Mouse (Mus musculus) small intestine, adult 2 months (tissue): Measurements from ENCODE around the gene Emp1. TPM values are rescaled to one million over a fixed set of nuclear protein-coding genes. Genes with fewer than 3 reads are reported as not detected.
A peak's percentile ranks its signal among the peaks of the same experiment; 100 is the strongest.

Experiments
- H3K27ac ChIP-seq: fragments of 200-500 bp; 2 replicates; pipeline ENCODE4 v1.5.1; 2012; ENCODE audit warnings: low read depth, low read length, control low read depth, inconsistent platforms; ENCODE audit not compliant: insufficient read depth
- H3K27me3 ChIP-seq: fragments of 200-500 bp; 2 replicates; pipeline ENCODE4 v1.6.1; 2012; ENCODE audit warnings: mild to moderate bottlenecking, moderate library complexity, low read length, inconsistent platforms; ENCODE audit not compliant: control insufficient read depth, insufficient read depth
- H3K36me3 ChIP-seq: fragments of 200-500 bp; 2 replicates; pipeline ENCODE4 v1.6.1; 2012; ENCODE audit warnings: mild to moderate bottlenecking, low read length, control low read depth, inconsistent platforms; ENCODE audit not compliant: control insufficient read depth, insufficient read depth
- H3K4me1 ChIP-seq: fragments of 200-500 bp; 2 replicates; pipeline ENCODE4 v1.6.1; 2012; ENCODE audit warnings: low read length, inconsistent platforms, mixed read lengths; ENCODE audit not compliant: control insufficient read depth, insufficient read depth, insufficient read length
- H3K4me3 ChIP-seq: fragments of 200-500 bp; 2 replicates; pipeline ENCODE4 v1.5.1; 2012; ENCODE audit warnings: low read depth, mild to moderate bottlenecking, control low read depth, inconsistent platforms, low read length, moderate library complexity
- CTCF ChIP-seq: fragments of 200-500 bp; IDR thresholded peaks from 2 replicates; pipeline ENCODE4 v1.5.1; 2012; ENCODE audit warnings: low read depth, mild to moderate bottlenecking, control low read depth, inconsistent platforms, low read length, moderate library complexity, mixed read lengths; ENCODE audit not compliant: insufficient replicate concordance, insufficient read length; ENCODE audit errors: extremely low read depth
- POLR2A ChIP-seq: fragments of 200-500 bp; IDR thresholded peaks from 2 replicates; pipeline ENCODE4 v1.6.1; 2012; ENCODE audit warnings: low read depth, mild to moderate bottlenecking, control low read depth, inconsistent platforms, low read length, moderate library complexity
- WGBS: fragments of 180-500 bp; shearing (Covaris S2); methylation state at CpG from one replicate; pipeline ENCODE4 v1.1.7; 2018; 5-methylcytosine and 5-hydroxymethylcytosine counted together
- polyA plus RNA-seq: library from polyadenylated mRNA; depleted of rRNA; stranded (reverse); fragments of >200 nt; gene quantifications from 2 replicates; pipeline ENCODE4 v1.2.3, GENCODE M21; 2012

The Emp1 gene
- polyA plus RNA-seq, 1 experiment, result 234 TPM

- H3K27me3 ChIP-seq, result no peaks in the 10 kb centered on the region
- no peak overlapping the region for H3K27ac ChIP-seq
- H3K36me3 ChIP-seq, result peaks cover 7% of the 10 kb centered on the region; the same call in 1 of the 2 replicates
- H3K4me1 ChIP-seq, result peaks cover 10% of the 10 kb centered on the region; the same call in 1 of the 2 replicates
- WGBS, result 88% methylated on average over 8 of the region's 8 CpGs
- TF ChIP-seq POLR2A (no peak), CTCF (no peak)
- H3K4me3 ChIP-seq, result no peak overlapping the region
Observed at GRCm38 (mm10) chr6:135373357-135373756, 11.0 kb downstream of the Emp1 start.

- no peaks in the 10 kb centered on the region for H3K27me3 ChIP-seq
- H3K4me3 ChIP-seq, result no peak overlapping the region
- TF ChIP-seq CTCF (no peak), POLR2A (no peak)
- WGBS, result 84% methylated on average over 5 of the region's 5 CpGs
- no peak overlapping the region for H3K27ac ChIP-seq
- H3K4me1 ChIP-seq, result peaks cover 7% of the 10 kb centered on the region; the same call in 1 of the 2 replicates
- peaks cover 20% of the 10 kb centered on the region for H3K36me3 ChIP-seq
Observed at GRCm38 (mm10) chr6:135375818-135376217, 13.5 kb downstream of the Emp1 start.

- H3K36me3 ChIP-seq, result peaks cover 24% of the 10 kb centered on the region
- WGBS, result 64% methylated on average over 7 of the region's 7 CpGs
- no peak for TF ChIP-seq CTCF
- no peak for TF ChIP-seq POLR2A
- no peak overlapping the region for H3K4me3 ChIP-seq
- no peak overlapping the region for H3K27ac ChIP-seq
- H3K4me1 ChIP-seq, result peaks cover 4% of the 10 kb centered on the region; the same call in 1 of the 2 replicates
- no peaks in the 10 kb centered on the region for H3K27me3 ChIP-seq
Observed at GRCm38 (mm10) chr6:135376248-135376647, 13.9 kb downstream of the Emp1 start.

- no peak overlapping the region for H3K4me3 ChIP-seq
- H3K27ac ChIP-seq, result no peak overlapping the region
- peaks cover 29% of the 10 kb centered on the region for H3K36me3 ChIP-seq
- TF ChIP-seq CTCF (peak; percentile 46; the same call in 1 of the 2 replicates), POLR2A (no peak)
- peaks cover 2% of the 10 kb centered on the region; the same call in 1 of the 2 replicates for H3K4me1 ChIP-seq
- no peaks in the 10 kb centered on the region for H3K27me3 ChIP-seq
- WGBS, result 21% methylated on average over 16 of the region's 16 CpGs
Observed at GRCm38 (mm10) chr6:135377583-135378319, 15.4 kb downstream of the Emp1 start.

GRCm38 (mm10) chr6:135383919-135384318 lies 21.6 kb downstream of the Emp1 start:
- H3K4me1 ChIP-seq, result peaks cover 19% of the 10 kb centered on the region
- H3K27me3 ChIP-seq, result no peaks in the 10 kb centered on the region
- no peak overlapping the region for H3K27ac ChIP-seq
- no peak for TF ChIP-seq CTCF
- no peak for TF ChIP-seq POLR2A
- no peak overlapping the region for H3K4me3 ChIP-seq
- peaks cover 23% of the 10 kb centered on the region for H3K36me3 ChIP-seq

- H3K4me1 ChIP-seq, result peaks cover 32% of the 10 kb centered on the region
- peak overlapping the region; percentile 61; the same call in 1 of the 2 replicates for H3K27ac ChIP-seq
- no peaks in the 10 kb centered on the region for H3K27me3 ChIP-seq
- TF ChIP-seq CTCF, result no peak
- no peak for TF ChIP-seq POLR2A
- H3K36me3 ChIP-seq, result peaks cover 8% of the 10 kb centered on the region
- no peak overlapping the region for H3K4me3 ChIP-seq
- WGBS, result 29% methylated on average over 8 of the region's 8 CpGs
Observed at GRCm38 (mm10) chr6:135385738-135386459, 23.6 kb downstream of the Emp1 start.

- Histone ChIP-seq H3K4me1 (peaks cover 32% of the 10 kb centered on the region), H3K27me3 (no peaks in the 10 kb centered on the region), H3K27ac (peak overlapping the region; percentile 91; the same call in 1 of the 2 replicates), H3K4me3 (no peak overlapping the region), H3K36me3 (no peaks in the 10 kb centered on the region; the same call in 1 of the 2 replicates)
- WGBS, result 41% methylated on average over 1 of the region's 1 CpGs
- TF ChIP-seq POLR2A, result no peak
- TF ChIP-seq CTCF, result no peak
Observed at GRCm38 (mm10) chr6:135387653-135388052, 25.3 kb downstream of the Emp1 start.
